Mouse (Mus musculus) hematopoietic stem cell, adult 5-6 weeks (primary cell): ENCODE data around the gene Pik3r5. TPM values are rescaled to one million over a fixed set of nuclear protein-coding genes. Genes with fewer than 3 reads are reported as not detected.

Source experiments
- ATAC-seq, 2 experiments: fragments of 125-278 bp in 1 of 2; replicated peaks in 1 of 2; 2 replicates each; pipeline ENCODE4 v1.8.0; 2016 to 2017; ENCODE audit warnings: inconsistent platforms in 2 of 2, mild to moderate bottlenecking in 2 of 2, moderate number of reproducible peaks in 2 of 2, low read depth in 1 of 2, moderate TSS enrichment in 1 of 2; ENCODE audit not compliant: low FRiP score in 2 of 2, poor library complexity in 2 of 2, severe bottlenecking in 2 of 2, insufficient read depth in 1 of 2, low TSS enrichment in 1 of 2
- total RNA-seq: library from RNA; stranded (forward); fragments of 172-1452, 232-1000 nt; gene quantifications from 2 replicates; pipeline ENCODE4 v1.2.3, GENCODE M21; 2017

Pik3r5 gene
- total RNA-seq, 1 experiment from 2014 or later, result 3.6 TPM

- ATAC-seq, result no peak
Observed at GRCm38 (mm10) chr11:68492592-68492991, 60.7 kb downstream of the Pik3r5 start.

- no peak for ATAC-seq
Observed at GRCm38 (mm10) chr11:68493760-68494159, 61.8 kb downstream of the Pik3r5 start.

- ATAC-seq, result no peak
Observed at GRCm38 (mm10) chr11:68497081-68497480, 65.2 kb downstream of the Pik3r5 start.

- ATAC-seq, result peak; percentile 29 to 42; a peak in 2 of 4 replicates
Observed at GRCm38 (mm10) chr11:68498517-68498916, 66.6 kb downstream of the Pik3r5 start.

GRCm38 (mm10) chr11:68498999-68499699, 67.2 kb downstream of the Pik3r5 start:
- ATAC-seq, result 0 out of 4 replicates have a peak, but pooled peaks of 1 of the 2 experiments have one; percentile 16

GRCm38 (mm10) chr11:68500949-68501350, 69.0 kb downstream of the Pik3r5 start:
- ATAC-seq, result no peak

- ATAC-seq, result peak in 1 of 2 experiments; percentile 37; a peak in 1 of 4 replicates
Observed at GRCm38 (mm10) chr11:68502408-68502807, 70.5 kb downstream of the Pik3r5 start.

- ATAC-seq, result peak; percentile 44 to 47; a peak in 2 of 4 replicates
Observed at GRCm38 (mm10) chr11:68502902-68503629, 71.1 kb downstream of the Pik3r5 start, which contains the start of gene Pik3r6. TSS of gene Pik3r6 (plus strand) at chr11:68503019.

GRCm38 (mm10) chr11:68504913-68505312, 73.0 kb downstream of the Pik3r5 start:
- ATAC-seq, result no peak

- ATAC-seq, result no peak
Observed at GRCm38 (mm10) chr11:68507246-68507645, 75.3 kb downstream of the Pik3r5 start.

GRCm38 (mm10) chr11:68508619-68509018, 76.7 kb downstream of the Pik3r5 start:
- no peak for ATAC-seq

GRCm38 (mm10) chr11:68509194-68509593, 77.3 kb downstream of the Pik3r5 start:
- ATAC-seq, result peak in 1 of 2 experiments; percentile 25; a peak in 1 of 4 replicates

- ATAC-seq, result no peak
Observed at GRCm38 (mm10) chr11:68513969-68514368, 82.0 kb downstream of the Pik3r5 start.

GRCm38 (mm10) chr11:68519362-68519761, 87.4 kb downstream of the Pik3r5 start:
- ATAC-seq, result no peak

GRCm38 (mm10) chr11:68519815-68520214, 87.9 kb downstream of the Pik3r5 start:
- peak in 1 of 2 experiments; percentile 17; a peak in 1 of 4 replicates for ATAC-seq

- no peak for ATAC-seq
Observed at GRCm38 (mm10) chr11:68520439-68520838, 88.5 kb downstream of the Pik3r5 start.

GRCm38 (mm10) chr11:68521352-68521751, 89.4 kb downstream of the Pik3r5 start:
- peak; percentile 67 to 72; a peak in 3 of 4 replicates for ATAC-seq

- no peak for ATAC-seq
Observed at GRCm38 (mm10) chr11:68526441-68526840, 94.5 kb downstream of the Pik3r5 start.
